Mouse (Mus musculus) midbrain, embryonic 15.5 days (tissue): Measurements from ENCODE around the gene Bdh2. TPM values are rescaled to one million over a fixed set of nuclear protein-coding genes. Genes with fewer than 3 reads are reported as not detected.

Experiments used
- ATAC-seq: fragments of 200-750 bp; cut with Nextera tagmentation; replicated peaks from 2 replicates; pipeline ENCODE4 v1.8.0; 2017; ENCODE audit warnings: moderate TSS enrichment
- H3K27ac ChIP-seq: fragments of 300-500 bp; sonication (generic); 2 replicates; pipeline ENCODE4 v1.5.1; 2015; ENCODE audit warnings: mild to moderate bottlenecking, inconsistent platforms
- H3K27me3 ChIP-seq: fragments of 300-500 bp; sonication (generic); replicated peaks from 2 replicates; pipeline ENCODE4 v1.6.1; 2015; ENCODE audit warnings: inconsistent platforms
- H3K36me3 ChIP-seq: fragments of 300-500 bp; sonication (generic); replicated peaks from 2 replicates; pipeline ENCODE4 v1.6.1; 2015; ENCODE audit warnings: inconsistent platforms
- H3K4me1 ChIP-seq: fragments of 300-500 bp; sonication (generic); 2 replicates; pipeline ENCODE4 v1.6.1; 2015; ENCODE audit warnings: inconsistent platforms
- H3K4me2 ChIP-seq: fragments of 300-500 bp; sonication (generic); 2 replicates; pipeline ENCODE4 v1.6.1; 2015; ENCODE audit warnings: inconsistent platforms, mild to moderate bottlenecking, moderate library complexity
- H3K4me3 ChIP-seq: fragments of 300-500 bp; sonication (generic); 2 replicates; pipeline ENCODE4 v1.5.1; 2015; ENCODE audit warnings: mild to moderate bottlenecking, inconsistent platforms
- H3K9ac ChIP-seq: fragments of 300-500 bp; sonication (generic); 2 replicates; pipeline ENCODE4 v1.6.1; 2015; ENCODE audit warnings: mild to moderate bottlenecking, inconsistent platforms
- H3K9me3 ChIP-seq: fragments of 300-500 bp; sonication (generic); 2 replicates; pipeline ENCODE4 v1.6.1; 2016; ENCODE audit warnings: inconsistent platforms
- WGBS: fragments of 180-500 bp; shearing (Covaris S2); methylation state at CpG from one replicate; pipeline ENCODE4 v1.1.7; 2015; ENCODE audit warnings: mixed read lengths; 5-methylcytosine and 5-hydroxymethylcytosine counted together
- polyA plus RNA-seq: library from polyadenylated mRNA; unstranded; fragments of >200 nt; fragmentation: Nextera tagmentation; extraction: Ambion mirVana; gene quantifications from 2 replicates; pipeline ENCODE4 v1.2.1, GENCODE M21; 2015

The Bdh2 gene
- polyA plus RNA-seq, 1 experiment from 2014 or later = 4.8 TPM

DNA sequence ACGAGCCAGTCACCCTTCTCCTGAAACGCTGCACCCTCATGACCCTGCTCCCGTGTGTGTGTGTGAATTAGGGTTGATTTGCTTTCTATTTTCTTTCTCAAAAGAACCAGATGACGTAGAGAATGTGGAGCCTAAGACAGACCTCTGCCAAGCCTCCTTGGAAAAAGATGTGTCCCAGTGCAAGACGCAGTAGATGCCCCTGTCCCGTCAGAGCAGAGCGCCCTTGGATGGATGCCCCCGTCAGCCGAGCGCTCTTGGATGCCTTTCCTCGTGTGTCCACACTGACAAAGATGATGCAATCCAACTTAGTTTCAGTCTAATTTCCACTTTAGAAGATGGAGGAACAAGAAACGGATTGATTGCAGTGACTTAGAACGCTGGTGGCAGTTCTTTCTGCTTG is 8.0 kb upstream of the Bdh2 start:
- Histone ChIP-seq H3K27me3 (no peaks in the 10 kb centered on the region), H3K36me3 (no peaks in the 10 kb centered on the region), H3K4me3 (no peak overlapping the region), H3K27ac (no peak overlapping the region), H3K4me1 (no peaks in the 10 kb centered on the region), H3K9me3 (no peaks in the 10 kb centered on the region), H3K4me2 (no peak overlapping the region), H3K9ac (no peak overlapping the region)
- ATAC-seq = no peak
- WGBS = 87% methylated on average over 13 of the region's 13 CpGs

GRCm38 (mm10) chr3:135280160-135280559 is 861 bp upstream of the Bdh2 start:
- ATAC-seq = peak; percentile 8; the same call in 1 of the 2 replicates
- H3K27me3 ChIP-seq = no peaks in the 10 kb centered on the region
- H3K9me3 ChIP-seq = no peaks in the 10 kb centered on the region
- peaks cover 9% of the 10 kb centered on the region for H3K4me1 ChIP-seq
- H3K9ac ChIP-seq = no peak overlapping the region
- no peak overlapping the region for H3K27ac ChIP-seq
- no peak overlapping the region for H3K4me3 ChIP-seq
- H3K4me2 ChIP-seq = no peak overlapping the region
- WGBS = 75% methylated on average over 4 of the region's 4 CpGs
- no peaks in the 10 kb centered on the region for H3K36me3 ChIP-seq

DNA sequence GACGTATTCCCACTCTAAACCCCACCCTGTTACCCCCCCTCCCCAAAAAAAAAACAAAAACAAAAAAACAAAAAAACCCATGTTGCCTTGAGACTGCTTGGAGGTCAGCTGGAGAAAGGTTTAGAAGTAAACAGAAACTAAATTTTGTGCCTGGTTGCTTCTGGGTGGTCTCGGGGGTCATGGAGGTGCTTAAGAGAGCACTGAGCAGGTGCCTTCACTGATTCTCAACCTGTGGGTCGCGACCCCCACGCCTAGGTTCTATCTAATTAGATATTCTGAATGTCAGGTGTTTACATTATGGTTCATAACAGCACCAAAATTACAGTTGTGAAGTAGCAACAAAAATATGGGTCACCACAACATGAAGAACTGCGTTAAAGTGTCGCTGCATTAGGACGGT is 680 bp downstream of the Bdh2 start:
- H3K4me3 ChIP-seq = no peak overlapping the region
- no peak overlapping the region for H3K9ac ChIP-seq
- H3K9me3 ChIP-seq = no peaks in the 10 kb centered on the region
- H3K27me3 ChIP-seq = no peaks in the 10 kb centered on the region
- peaks cover 9% of the 10 kb centered on the region for H3K4me1 ChIP-seq
- H3K4me2 ChIP-seq = no peak overlapping the region
- H3K36me3 ChIP-seq = no peaks in the 10 kb centered on the region
- no peak for ATAC-seq
- no peak overlapping the region for H3K27ac ChIP-seq
- WGBS = 88% methylated on average over 8 of the region's 8 CpGs

GRCm38 (mm10) chr3:135285256-135285655 is 4.2 kb downstream of the Bdh2 start:
- ATAC-seq = no peak
- Histone ChIP-seq H3K36me3 (no peaks in the 10 kb centered on the region), H3K4me2 (no peak overlapping the region), H3K27me3 (no peaks in the 10 kb centered on the region), H3K9me3 (no peaks in the 10 kb centered on the region), H3K27ac (no peak overlapping the region), H3K4me1 (peaks cover 9% of the 10 kb centered on the region), H3K4me3 (no peak overlapping the region), H3K9ac (no peak overlapping the region)
- WGBS = 90% methylated on average over 11 of the region's 11 CpGs

DNA sequence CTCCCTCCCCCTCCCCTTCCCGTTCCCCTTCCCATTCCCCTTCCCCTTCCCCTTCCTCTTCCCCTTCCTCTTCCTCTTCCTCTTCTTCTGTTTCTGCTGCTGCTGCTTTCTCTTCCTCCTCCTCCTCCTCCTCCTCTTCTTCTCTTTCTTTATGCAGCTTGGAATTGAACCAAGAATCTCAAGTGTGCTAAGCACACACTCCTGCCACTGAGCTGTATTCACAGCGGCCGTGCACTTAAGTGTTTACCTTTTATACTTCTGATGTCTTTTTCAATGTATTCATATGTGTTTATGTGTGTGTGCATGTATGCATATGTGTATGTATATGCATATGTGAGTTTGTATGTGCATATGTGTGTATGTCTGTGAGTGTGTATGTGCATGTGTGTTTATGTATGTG is 4.8 kb downstream of the Bdh2 start:
- Histone ChIP-seq H3K27ac (no peak overlapping the region), H3K9ac (no peak overlapping the region), H3K36me3 (no peaks in the 10 kb centered on the region), H3K4me3 (no peak overlapping the region), H3K27me3 (no peaks in the 10 kb centered on the region), H3K4me2 (no peak overlapping the region), H3K4me1 (peaks cover 4% of the 10 kb centered on the region), H3K9me3 (no peaks in the 10 kb centered on the region)
- WGBS = 75% methylated on average over 3 of the region's 3 CpGs
- ATAC-seq = no peak

DNA sequence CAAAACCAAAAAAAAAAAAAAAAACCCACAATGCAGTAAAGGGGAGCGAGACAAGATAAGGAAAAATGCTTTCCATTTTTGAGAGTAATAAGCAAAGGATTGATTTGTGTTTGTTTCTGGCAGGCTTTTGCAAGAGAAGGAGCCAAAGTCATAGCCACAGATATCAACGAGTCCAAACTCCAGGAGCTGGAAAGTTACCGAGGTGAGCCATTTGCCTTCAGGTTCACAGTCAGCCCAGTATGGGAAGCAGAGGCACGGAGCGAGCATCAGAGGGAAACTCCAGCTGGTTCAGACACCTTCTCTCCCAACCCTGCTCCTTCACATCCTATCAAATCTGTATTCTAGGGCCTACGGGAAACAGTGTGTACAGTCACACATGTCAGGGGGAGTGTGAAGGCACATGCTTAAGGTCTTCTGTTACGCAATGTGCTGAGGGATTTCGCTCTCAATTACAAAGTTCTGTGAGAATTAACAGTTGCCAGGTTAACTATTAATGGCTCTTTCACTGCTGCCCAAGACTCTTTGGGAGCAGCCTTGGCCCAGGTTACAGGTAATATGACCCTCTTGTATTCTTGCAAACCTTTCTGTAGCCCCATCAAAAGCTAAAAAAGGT is 7.2 kb downstream of the Bdh2 start:
- no peaks in the 10 kb centered on the region for H3K9me3 ChIP-seq
- no peaks in the 10 kb centered on the region for H3K4me1 ChIP-seq
- no peak for ATAC-seq
- H3K9ac ChIP-seq = no peak overlapping the region
- no peak overlapping the region for H3K4me3 ChIP-seq
- H3K36me3 ChIP-seq = no peaks in the 10 kb centered on the region
- H3K4me2 ChIP-seq = no peak overlapping the region
- no peaks in the 10 kb centered on the region for H3K27me3 ChIP-seq
- H3K27ac ChIP-seq = no peak overlapping the region
- 86% methylated on average over 8 of the region's 8 CpGs for WGBS

DNA sequence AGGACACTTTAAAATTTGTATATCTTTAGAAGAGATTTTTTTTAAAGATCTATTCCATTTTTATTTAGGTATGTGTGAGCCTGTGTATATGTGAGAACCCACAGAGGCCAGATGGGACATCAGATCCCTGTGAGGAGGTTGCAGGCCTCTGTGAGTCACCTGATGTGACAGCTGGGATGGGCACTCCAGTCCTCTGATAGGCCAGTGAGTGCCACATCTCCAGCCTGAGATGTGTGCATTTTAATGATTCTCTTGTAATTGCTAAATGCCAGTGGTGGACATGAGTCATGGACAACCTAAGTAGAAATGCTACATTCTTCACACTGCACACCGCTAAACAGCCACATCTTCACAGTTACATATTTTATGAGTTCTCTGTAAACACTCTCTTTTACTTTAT is 8.1 kb downstream of the Bdh2 start:
- Histone ChIP-seq H3K4me3 (no peak overlapping the region), H3K27ac (no peak overlapping the region), H3K4me2 (no peak overlapping the region), H3K9ac (no peak overlapping the region), H3K4me1 (no peaks in the 10 kb centered on the region), H3K36me3 (no peaks in the 10 kb centered on the region), H3K27me3 (no peaks in the 10 kb centered on the region), H3K9me3 (no peaks in the 10 kb centered on the region)
- 96% methylated on average over 1 of the region's 1 CpGs for WGBS
- no peak for ATAC-seq

DNA sequence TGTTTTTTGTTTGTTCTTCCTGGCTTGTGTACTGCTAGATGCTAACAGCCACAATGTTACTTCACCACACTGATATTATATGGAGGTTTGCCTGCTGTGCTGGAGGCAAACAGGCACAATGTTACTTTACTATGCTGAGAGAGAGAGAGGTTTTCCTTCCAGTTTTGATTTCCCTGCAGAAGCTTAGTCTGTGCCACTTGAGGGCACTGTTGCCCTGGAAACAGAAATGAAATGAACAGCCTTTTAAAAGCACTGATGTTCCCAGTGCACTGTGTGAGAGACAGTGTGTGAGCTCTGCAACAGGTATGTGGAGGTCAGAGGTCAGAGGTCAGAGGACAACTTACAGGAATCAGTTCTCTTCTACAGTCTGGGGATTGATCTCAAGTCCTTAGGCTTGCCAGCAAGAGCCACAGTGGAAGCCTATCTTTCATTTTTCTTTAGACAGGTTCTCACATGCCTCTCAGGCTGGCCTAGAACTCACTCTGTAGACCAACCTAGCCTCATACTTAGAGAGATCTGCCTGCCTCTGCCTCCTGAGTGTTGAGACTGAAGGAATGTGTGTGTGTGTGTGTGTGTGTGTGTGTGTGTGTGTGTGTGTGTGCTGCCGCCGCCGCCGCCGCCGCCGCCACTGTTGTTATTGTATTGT is 9.4 kb downstream of the Bdh2 start:
- H3K4me3 ChIP-seq = no peak overlapping the region
- no peak overlapping the region for H3K4me2 ChIP-seq
- no peaks in the 10 kb centered on the region for H3K36me3 ChIP-seq
- peak; percentile 89 for ATAC-seq
- WGBS = 100% methylated on average over 5 of the region's 7 CpGs
- no peaks in the 10 kb centered on the region for H3K27me3 ChIP-seq
- no peaks in the 10 kb centered on the region for H3K9me3 ChIP-seq
- H3K9ac ChIP-seq = no peak overlapping the region
- H3K4me1 ChIP-seq = no peaks in the 10 kb centered on the region
- no peak overlapping the region for H3K27ac ChIP-seq

GRCm38 (mm10) chr3:135293703-135294102 is 12.7 kb downstream of the Bdh2 start:
- Histone ChIP-seq H3K27ac (no peak overlapping the region), H3K4me1 (no peaks in the 10 kb centered on the region), H3K36me3 (no peaks in the 10 kb centered on the region), H3K4me2 (no peak overlapping the region), H3K4me3 (no peak overlapping the region), H3K27me3 (no peaks in the 10 kb centered on the region), H3K9ac (no peak overlapping the region), H3K9me3 (no peaks in the 10 kb centered on the region)
- ATAC-seq = 0 out of 2 replicates have a peak, but pooled peaks have one; percentile 22
- 40% methylated on average over 7 of the region's 7 CpGs for WGBS

- Histone ChIP-seq H3K4me2 (no peak overlapping the region), H3K36me3 (no peaks in the 10 kb centered on the region), H3K9ac (no peak overlapping the region), H3K4me3 (no peak overlapping the region), H3K4me1 (no peaks in the 10 kb centered on the region), H3K9me3 (no peaks in the 10 kb centered on the region), H3K27me3 (no peaks in the 10 kb centered on the region), H3K27ac (no peak overlapping the region)
- no peak for ATAC-seq
- WGBS = 67% methylated on average over 1 of the region's 1 CpGs
Observed at GRCm38 (mm10) chr3:135295559-135295958, 14.5 kb downstream of the Bdh2 start.

- Histone ChIP-seq H3K4me3 (no peak overlapping the region), H3K4me1 (no peaks in the 10 kb centered on the region), H3K4me2 (no peak overlapping the region), H3K9me3 (no peaks in the 10 kb centered on the region), H3K27me3 (no peaks in the 10 kb centered on the region), H3K9ac (no peak overlapping the region), H3K36me3 (no peaks in the 10 kb centered on the region), H3K27ac (no peak overlapping the region)
- no peak for ATAC-seq
- WGBS = 90% methylated on average over 3 of the region's 3 CpGs
Observed at GRCm38 (mm10) chr3:135298560-135298959, 17.5 kb downstream of the Bdh2 start.

- Histone ChIP-seq H3K27ac (no peak overlapping the region), H3K4me3 (no peak overlapping the region), H3K27me3 (no peaks in the 10 kb centered on the region), H3K9me3 (no peaks in the 10 kb centered on the region), H3K4me1 (0 out of 2 replicates have a peak, but pooled peaks cover 3% of the 10 kb centered on the region), H3K9ac (no peak overlapping the region), H3K4me2 (no peak overlapping the region), H3K36me3 (no peaks in the 10 kb centered on the region)
- no peak for ATAC-seq
- 66% methylated on average over 6 of the region's 6 CpGs for WGBS
Observed at GRCm38 (mm10) chr3:135300081-135300480, 19.1 kb downstream of the Bdh2 start.

- Histone ChIP-seq H3K4me3 (no peak overlapping the region), H3K27me3 (0 out of 2 replicates have a peak, but pooled peaks cover 6% of the 10 kb centered on the region), H3K9me3 (no peaks in the 10 kb centered on the region), H3K27ac (no peak overlapping the region), H3K4me1 (peaks cover 8% of the 10 kb centered on the region), H3K4me2 (no peak overlapping the region), H3K36me3 (no peaks in the 10 kb centered on the region), H3K9ac (no peak overlapping the region)
- no peak for ATAC-seq
- WGBS = 13% methylated on average over 6 of the region's 6 CpGs
Observed at GRCm38 (mm10) chr3:135304060-135304459, 23.0 kb downstream of the Bdh2 start.
